Mouse (Mus musculus) brain, adult 2 months (tissue): ENCODE results near the gene Tdrkh.

Experiments used
- DNase-seq: peaks from one replicate; pipeline ENCODE4 v3.0.0; 2011; ENCODE audit warnings: low read depth, low spot score

The Tdrkh gene

DNA sequence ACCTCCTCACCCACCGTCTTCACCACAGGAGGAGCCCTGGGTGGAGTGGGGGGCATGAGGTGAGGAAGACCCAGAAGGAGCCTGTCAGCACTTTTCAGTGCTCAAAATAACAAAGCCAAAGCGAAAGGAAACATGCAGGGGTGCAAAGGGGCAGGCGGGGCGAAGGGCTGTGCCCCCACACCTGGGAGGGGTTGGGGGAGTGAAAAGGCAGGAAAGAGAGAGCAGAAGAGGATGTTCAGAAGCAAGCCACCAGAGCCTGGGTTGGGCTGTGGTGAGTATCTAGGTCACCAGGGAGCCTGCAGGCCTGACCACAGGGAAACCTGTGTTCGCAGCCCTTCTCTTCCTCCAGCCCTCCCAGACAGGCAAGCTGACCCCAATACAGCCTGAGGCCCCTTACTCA, 25.0 kb upstream of the Tdrkh start:
- no peak for DNase-seq

- DNase-seq: no peak
These were observed 23.7 kb upstream of the Tdrkh start for GRCm38 (mm10) chr3:94389420-94389819.

DNA sequence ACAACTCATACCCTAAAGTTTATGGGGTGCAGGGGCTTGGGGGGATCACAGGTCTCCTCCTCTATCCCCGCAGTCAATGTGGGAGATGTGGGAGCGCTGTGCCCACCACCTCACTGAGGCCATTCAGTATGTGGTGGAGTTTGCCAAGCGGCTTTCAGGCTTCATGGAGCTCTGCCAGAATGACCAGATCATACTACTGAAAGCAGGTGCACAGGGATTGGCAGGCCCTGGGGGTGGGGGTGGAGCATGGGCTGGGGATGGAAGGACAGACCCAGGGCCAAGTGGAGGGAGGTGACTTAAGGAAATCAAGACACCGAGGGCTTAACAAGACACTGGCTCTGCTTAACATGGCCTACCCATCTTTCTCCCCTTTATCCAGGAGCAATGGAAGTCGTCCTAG, 22.1 kb upstream of the Tdrkh start:
- no peak for DNase-seq

DNA sequence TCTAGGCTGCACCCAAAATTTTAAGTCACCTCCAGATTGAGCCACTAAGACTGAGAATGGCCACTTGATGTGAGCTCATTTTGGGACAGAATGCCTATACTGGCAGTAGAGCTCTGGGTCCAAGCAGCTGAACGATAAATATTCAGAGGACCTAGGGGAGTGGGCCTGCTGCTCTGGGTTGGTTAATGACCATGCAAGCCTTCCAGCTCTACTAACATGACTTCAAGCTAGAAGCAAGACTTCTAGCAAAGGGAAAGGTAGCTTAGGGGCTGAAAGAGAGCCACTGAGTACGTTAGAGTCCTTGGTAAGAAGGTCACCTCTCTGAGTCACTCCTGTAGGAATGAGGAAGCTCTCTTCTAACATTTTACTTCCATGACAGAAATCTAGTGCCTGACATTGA, 20.9 kb upstream of the Tdrkh start:
- DNase-seq: no peak

DNA sequence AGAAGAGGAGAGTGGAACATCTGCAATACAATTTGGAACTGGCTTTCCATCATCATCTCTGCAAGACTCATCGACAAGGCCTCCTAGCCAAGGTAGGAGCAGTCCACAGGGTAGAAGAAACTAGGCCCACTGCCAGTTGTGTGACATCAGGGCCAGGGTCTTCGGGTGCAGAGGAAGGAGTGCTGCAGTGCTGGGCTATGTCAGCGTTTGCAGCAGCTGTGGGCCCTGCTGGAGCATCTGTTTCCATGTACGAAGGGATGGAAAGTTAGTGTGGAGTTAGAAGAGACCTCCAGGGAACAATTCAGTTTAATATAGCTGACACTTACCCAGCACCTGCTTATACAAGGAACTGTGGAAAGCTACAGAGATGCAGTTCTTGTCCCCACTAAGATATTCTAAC, 20.0 kb upstream of the Tdrkh start:
- DNase-seq: no peak

DNA sequence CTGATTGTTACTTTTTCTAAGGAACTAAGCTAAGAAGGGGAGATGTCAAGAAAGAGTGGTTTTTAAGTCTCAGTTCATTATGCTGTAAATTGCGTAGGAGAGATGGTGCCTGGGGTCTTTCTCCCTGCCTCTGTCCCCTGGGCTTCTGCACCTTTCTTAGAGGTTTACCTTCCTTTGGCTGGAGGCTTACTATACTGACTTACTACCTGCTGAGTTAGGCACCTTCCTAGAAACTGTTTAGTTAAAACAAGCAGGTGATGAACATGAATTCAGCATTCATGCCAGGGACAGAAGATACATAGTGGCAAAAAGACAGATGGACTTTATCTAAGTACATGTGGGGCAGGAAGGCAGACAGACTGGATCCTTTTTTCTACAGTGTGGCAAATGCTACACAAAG, 16.7 kb upstream of the Tdrkh start:
- DNase-seq: no peak

DNA sequence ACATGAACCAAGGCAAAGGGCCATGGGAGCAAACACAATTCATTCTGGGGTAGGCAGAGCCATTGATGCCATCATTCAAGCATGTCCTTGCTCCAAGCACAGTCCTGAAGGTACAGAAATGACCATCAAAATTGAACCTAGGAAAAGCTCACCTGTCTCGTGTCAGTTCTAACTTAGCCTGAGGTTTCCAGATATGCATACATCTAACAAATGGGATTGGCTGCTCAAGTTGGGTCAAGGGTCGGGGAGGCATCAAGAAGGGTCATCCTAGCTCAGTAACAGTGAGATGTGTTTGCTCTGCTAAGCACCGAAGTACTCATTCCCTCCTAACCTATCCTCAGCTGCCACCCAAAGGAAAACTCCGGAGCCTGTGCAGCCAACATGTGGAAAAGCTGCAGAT, 16.2 kb upstream of the Tdrkh start:
- DNase-seq: no peak

DNA sequence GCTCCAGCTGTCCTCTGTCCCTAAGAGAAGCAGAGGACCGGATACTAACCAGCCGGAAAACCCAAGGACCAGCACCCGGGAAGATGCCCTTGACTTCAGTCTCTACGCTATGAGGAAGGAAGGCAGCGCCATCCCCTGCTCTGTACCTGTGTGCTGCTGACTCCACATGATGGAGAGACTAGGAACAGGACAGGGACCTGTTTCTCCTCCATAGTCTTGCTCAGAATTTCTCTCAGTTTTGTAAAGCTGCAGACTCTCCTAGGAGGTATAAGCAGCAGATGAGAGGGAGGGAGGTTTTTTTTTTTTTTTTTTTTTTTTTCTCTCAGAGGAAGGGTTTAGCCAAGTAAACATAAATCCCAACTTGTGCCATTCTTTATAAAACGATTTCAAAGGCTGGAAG, 14.9 kb upstream of the Tdrkh start, which contains the start of gene Lingo4:
TSS of gene Lingo4 (plus strand) at position 301 of the 400 bp plus-strand sequence.
- DNase-seq: no peak

- DNase-seq: peak; percentile 71
These were observed 14.1 kb upstream of the Tdrkh start for GRCm38 (mm10) chr3:94398943-94399481.

- no peak for DNase-seq
These were observed 13.3 kb upstream of the Tdrkh start for GRCm38 (mm10) chr3:94399663-94400310.

DNA sequence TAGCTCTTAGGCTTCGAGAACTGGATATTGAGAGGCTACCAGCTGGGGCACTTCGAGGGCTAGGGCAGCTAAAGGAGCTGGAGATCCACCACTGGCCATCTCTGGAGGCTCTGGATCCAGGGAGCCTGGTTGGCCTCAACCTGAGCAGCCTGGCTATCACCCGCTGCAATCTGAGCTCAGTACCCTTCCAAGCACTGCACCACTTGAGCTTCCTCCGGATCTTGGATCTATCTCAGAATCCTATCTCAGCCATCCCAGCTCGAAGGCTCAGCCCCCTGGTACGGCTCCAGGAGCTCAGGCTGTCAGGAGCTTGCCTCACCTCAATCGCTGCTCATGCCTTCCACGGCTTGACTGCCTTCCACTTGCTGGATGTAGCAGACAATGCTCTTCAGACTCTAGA, 10.6 kb upstream of the Tdrkh start:
- no peak for DNase-seq

DNA sequence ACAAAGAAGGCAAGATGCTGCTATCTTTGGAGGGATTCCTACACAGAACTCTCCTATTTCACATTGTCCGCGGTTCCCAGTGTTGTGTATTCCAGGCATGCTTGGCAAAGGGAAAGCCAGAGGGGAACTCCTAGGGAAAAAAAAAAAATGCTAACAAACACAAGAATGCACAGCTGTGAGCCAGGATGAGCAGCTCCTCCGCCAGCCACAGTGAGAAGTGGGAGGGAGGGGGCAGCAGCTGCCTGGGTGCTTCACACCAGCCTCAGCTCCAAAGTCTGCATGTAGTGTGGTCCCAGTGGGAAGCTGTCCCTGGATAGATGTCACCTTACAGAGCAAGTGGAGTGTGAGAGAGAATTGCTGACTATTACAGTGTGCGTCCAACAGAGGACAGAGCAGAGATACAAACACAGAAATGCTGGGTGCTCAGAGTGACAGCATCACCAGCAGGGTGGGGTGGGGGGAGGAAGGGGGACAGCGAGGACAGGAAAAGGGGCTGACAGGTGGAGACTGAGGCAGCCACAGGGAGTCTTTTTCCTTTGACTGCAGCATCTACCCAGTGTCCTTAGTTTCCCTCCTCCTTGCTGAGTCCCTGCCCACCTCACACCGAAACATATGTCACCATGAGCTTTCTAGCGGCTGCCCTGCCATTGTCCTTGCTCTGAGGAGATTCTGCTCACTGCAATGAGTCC, 8.6 kb upstream of the Tdrkh start:
- peak; percentile 84 for DNase-seq

- DNase-seq: no peak
These were observed 7.5 kb upstream of the Tdrkh start for GRCm38 (mm10) chr3:94405561-94405960.

DNA sequence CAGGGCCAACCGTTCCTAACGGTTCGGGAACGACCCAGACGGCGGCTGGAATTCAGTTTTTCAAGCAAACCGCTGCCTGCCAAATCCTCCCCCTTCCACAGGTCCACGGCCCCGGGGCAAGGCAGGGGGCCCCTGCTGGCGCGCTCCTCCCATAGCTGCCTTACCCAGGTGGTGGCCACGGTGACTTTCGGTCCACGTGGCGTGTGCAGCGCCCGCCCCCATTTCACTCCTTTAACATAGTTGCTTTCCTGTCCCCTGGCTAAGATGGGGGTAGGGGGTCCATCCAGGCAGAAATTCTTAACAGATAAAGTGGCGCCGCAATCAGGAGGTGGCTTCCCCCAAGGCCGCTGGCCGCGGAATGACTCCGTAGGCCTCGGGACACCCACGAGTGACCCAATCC, 543 bp upstream of the Tdrkh start:
- no peak for DNase-seq

DNA sequence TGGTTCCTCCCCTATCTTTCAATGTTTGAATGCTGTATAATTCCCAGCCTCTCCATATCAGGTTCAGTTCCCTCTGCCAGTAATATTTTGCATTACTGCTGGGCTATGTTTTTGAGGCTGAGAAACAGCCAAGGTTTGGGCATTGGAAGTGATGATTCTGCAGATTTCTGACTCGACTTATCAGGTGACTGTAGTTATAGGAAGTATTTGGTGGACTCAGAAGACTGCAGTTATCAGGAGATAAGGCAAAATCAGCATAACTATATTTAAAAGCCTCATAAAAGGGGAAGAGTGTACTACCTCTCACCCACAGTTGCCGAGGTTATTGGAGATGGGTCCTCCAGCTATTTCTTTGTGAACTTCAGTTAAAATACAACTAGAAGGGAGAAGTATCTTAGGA, 17.9 kb downstream of the Tdrkh start:
- no peak for DNase-seq

DNA sequence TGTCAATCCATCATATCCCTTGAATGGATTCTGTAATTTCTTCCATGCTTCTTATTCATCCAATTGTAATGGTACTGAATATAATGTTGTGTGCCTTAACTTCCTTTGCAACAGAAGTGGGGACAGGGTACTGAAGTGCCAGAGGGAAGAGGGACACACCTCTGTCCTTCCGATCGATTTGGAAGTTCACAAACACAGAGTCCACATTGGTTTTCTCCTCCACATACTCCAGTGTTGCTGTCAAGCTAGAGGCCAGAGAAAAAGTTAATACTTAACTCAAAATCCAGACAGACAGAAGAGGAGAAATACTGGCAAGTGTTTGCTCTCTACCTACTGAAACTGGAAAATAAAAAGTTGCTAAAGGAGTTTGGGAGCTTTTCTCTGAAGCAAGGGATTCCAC, 21.2 kb downstream of the Tdrkh start:
- no peak for DNase-seq

DNA sequence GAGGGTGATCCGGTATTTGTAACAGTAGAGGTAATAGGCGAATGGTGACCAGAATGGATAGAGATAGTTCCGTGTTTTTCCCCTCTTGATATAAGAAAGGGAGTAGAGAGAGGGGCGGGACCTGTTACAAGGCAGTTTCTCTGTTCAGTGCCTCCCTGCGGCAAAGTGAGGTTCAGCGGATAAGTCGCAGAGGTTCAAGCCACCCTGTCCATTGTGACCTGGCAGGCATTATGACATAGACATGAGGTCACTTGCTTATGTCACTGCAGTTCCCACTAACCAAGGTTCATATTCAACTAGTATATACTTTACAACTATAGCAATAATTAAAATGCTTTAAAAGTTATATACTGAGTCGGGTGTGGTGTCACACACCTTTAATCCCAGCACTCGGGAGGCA, 23.3 kb downstream of the Tdrkh start:
- no peak for DNase-seq

DNA sequence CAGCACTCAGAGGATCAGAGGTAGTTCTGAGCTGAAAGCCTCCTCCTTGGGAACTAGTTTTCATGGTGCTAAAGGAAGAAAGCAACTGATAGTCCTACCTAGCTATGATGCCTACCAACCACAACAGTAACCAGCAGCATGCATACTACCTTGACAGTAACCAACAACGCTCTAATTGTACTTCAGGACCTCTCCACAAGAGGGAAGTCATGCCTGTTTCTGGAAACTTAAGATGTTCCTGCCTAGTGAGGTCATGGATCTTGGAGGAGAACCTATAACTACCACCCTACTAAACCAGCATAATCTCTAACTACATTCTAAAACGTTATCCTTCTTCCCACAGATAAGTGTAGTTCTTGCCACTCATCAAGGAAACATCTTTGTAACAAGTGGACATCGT, 28.1 kb downstream of the Tdrkh start:
- peak; percentile 46 for DNase-seq

- peak; percentile 96 for DNase-seq
These were observed 30.0 kb downstream of the Tdrkh start, which contains the start of gene Mrpl9 for GRCm38 (mm10) chr3:94442951-94443596. Gene Mrpl9 (plus strand): TSS chr3:94443318.

DNA sequence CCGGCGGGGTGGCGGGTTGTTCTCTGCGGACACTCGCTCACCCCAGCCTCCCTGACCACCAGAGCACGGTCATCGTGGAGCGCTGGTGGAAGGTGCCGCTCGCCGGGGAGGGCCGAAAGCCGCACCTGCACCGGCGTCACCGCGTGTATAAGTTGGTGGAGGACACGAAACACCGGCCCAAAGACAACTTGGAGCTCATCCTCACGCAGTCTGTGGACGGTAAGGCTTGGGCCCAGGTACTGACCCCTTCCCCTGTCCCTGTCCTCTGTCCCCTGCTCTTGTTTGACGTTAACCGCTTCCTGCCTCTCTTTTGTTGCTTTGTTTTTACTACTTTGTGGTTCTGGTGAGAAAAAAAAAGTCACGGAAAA, 30.5 kb downstream of the Tdrkh start, which contains the start of gene Oaz3:
TSS of gene Oaz3 (minus strand) at position 319 of the 368 bp plus-strand sequence.
- no peak for DNase-seq

GRCm38 (mm10) chr3:94449377-94449776, 36.3 kb downstream of the Tdrkh start:
- DNase-seq: no peak

- DNase-seq: peak; percentile 96
These were observed 43.5 kb downstream of the Tdrkh start for GRCm38 (mm10) chr3:94456529-94457000.
